Mouse (Mus musculus): ENCODE measurements around the gene Degs1. TPM values are rescaled to one million over a fixed set of nuclear protein-coding genes. Genes with fewer than 3 reads are reported as not detected.

Gene Degs1
- polyA plus RNA-seq, 1 experiment: 4.8 TPM

DNA sequence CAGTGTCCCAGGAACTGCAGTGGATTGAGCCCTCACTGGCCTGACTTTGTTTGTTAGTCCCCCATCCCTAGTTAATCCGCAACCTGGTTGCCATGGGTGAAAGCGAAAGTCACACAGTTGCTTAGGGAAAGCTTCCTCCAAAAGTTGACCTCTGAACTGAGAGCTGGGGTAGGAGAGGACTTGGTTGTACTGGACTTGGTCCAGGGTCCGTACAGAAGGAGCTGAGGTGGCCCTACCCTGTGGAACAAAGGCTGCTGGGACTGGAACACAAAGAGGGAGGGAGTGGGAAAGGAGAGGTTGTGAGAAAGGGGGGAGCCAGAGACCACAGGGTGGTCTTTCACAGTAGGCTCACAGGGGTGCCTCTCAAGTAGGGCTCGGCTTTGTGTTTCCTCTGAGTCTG, 14.3 kb downstream of the Degs1 start:
- Histone ChIP-seq H3K36me3 (ENCODE audit: control insufficient read depth) (peaks cover 11% of the 10 kb centered on the region), H3K27me3 (ENCODE audit: control insufficient read depth) (no peaks in the 10 kb centered on the region), H3K9me3 (ENCODE audit: control insufficient read depth, low read length) (no peaks in the 10 kb centered on the region), H3K4me3 (replicated peaks) (no peak overlapping the region), H3K4me1 (ENCODE audit: control insufficient read depth) (peaks cover 6% of the 10 kb centered on the region)
- TF ChIP-seq GATA1 (IDR thresholded peaks at IDR 0.05; ENCODE audit: low read length) (no peak), TAL1 (IDR thresholded peaks at IDR 0.05; ENCODE audit: low read length) (no peak)

- H3K27me3 ChIP-seq (ENCODE audit: control insufficient read depth): no peaks in the 10 kb centered on the region
These were observed 16.5 kb downstream of the Degs1 start for GRCm38 (mm10) chr1:182266028-182266525.

DNA sequence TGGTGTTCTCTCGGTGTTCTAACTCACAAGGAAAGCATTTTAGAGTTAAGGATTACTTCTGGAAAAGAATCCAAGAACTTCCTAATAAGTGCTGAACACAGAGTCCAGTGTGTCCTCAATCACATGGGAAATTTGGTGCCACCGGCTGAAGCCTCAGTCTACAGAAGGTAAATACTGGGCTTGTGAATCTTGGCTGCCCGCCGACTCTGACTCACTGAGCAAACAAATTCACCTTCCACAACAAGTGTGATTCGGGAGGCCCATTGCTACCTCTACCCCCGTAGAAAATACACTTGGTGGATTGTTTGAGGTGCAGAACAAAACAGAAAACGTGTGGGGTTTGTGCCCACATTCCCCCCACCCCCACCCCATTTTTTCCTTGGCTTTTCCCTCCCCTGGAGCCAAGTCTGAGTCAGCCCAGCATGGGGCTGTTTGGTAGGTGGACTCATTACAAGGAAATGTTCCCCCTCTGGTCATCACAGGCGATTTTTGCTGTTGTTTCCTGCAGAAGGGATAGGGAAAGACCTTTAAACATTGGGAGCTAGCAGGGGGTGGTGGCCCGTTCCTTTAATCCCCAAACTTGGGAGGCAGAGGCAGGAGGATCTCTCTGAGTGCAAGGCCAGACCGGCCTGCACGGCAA, 26.4 kb downstream of the Degs1 start:
- Histone ChIP-seq H3K27me3 (ENCODE audit: control insufficient read depth) (no peaks in the 10 kb centered on the region), H3K9me3 (ENCODE audit: control insufficient read depth, low read length) (no peaks in the 10 kb centered on the region), H3K4me3 (replicated peaks) (no peak overlapping the region), H3K36me3 (ENCODE audit: control insufficient read depth) (no peaks in the 10 kb centered on the region), H3K4me1 (ENCODE audit: control insufficient read depth) (peaks cover 2% of the 10 kb centered on the region; the same call in 1 of the 2 replicates)
- no peak for TF ChIP-seq GATA1 (IDR thresholded peaks at IDR 0.05; ENCODE audit: low read length)
- TF ChIP-seq TAL1 (IDR thresholded peaks at IDR 0.05; ENCODE audit: low read length): no peak

More at GRCm38 (mm10) chr1:182266028-182266525, 16.5 kb downstream of the Degs1 start:
- H3K36me3 ChIP-seq (ENCODE audit: control insufficient read depth): no peaks in the 10 kb centered on the region
- no peaks in the 10 kb centered on the region for H3K9me3 ChIP-seq (ENCODE audit: control insufficient read depth, low read length)
- no peak for TF ChIP-seq GATA1 (IDR thresholded peaks at IDR 0.05; ENCODE audit: low read length)
- no peak for TF ChIP-seq TAL1 (IDR thresholded peaks at IDR 0.05; ENCODE audit: low read length)
- peaks cover 1% of the 10 kb centered on the region; the same call in 1 of the 2 replicates for H3K4me1 ChIP-seq (ENCODE audit: control insufficient read depth)
- no peak overlapping the region for H3K4me3 ChIP-seq (replicated peaks)

- no peak overlapping the region for H3K4me3 ChIP-seq (replicated peaks)
- TF ChIP-seq TAL1 (IDR thresholded peaks at IDR 0.05; ENCODE audit: low read length) (no peak), GATA1 (IDR thresholded peaks at IDR 0.05; ENCODE audit: low read length) (no peak)
These were observed 27.6 kb downstream of the Degs1 start for GRCm38 (mm10) chr1:182255031-182255430.

GRCm38 (mm10) chr1:182254618-182255017, 28.0 kb downstream of the Degs1 start:
- no peak overlapping the region for H3K4me3 ChIP-seq (replicated peaks)
- H3K4me1 ChIP-seq (ENCODE audit: control insufficient read depth): peaks cover 2% of the 10 kb centered on the region; the same call in 1 of the 2 replicates
- TF ChIP-seq TAL1 (IDR thresholded peaks at IDR 0.05; ENCODE audit: low read length) (no peak), GATA1 (IDR thresholded peaks at IDR 0.05; ENCODE audit: low read length) (no peak)
- no peaks in the 10 kb centered on the region for H3K9me3 ChIP-seq (ENCODE audit: control insufficient read depth, low read length)
- no peaks in the 10 kb centered on the region for H3K36me3 ChIP-seq (ENCODE audit: control insufficient read depth)
- H3K27me3 ChIP-seq (ENCODE audit: control insufficient read depth): no peaks in the 10 kb centered on the region

More at GRCm38 (mm10) chr1:182255031-182255430, 27.6 kb downstream of the Degs1 start:
- H3K4me1 ChIP-seq (ENCODE audit: control insufficient read depth): peaks cover 2% of the 10 kb centered on the region; the same call in 1 of the 2 replicates
- H3K27me3 ChIP-seq (ENCODE audit: control insufficient read depth): no peaks in the 10 kb centered on the region
- no peaks in the 10 kb centered on the region for H3K9me3 ChIP-seq (ENCODE audit: control insufficient read depth, low read length)
- no peaks in the 10 kb centered on the region for H3K36me3 ChIP-seq (ENCODE audit: control insufficient read depth)

- Histone ChIP-seq H3K4me1 (ENCODE audit: control insufficient read depth) (peaks cover 2% of the 10 kb centered on the region; the same call in 1 of the 2 replicates), H3K4me3 (replicated peaks) (no peak overlapping the region), H3K36me3 (ENCODE audit: control insufficient read depth) (no peaks in the 10 kb centered on the region), H3K27me3 (ENCODE audit: control insufficient read depth) (no peaks in the 10 kb centered on the region), H3K9me3 (ENCODE audit: control insufficient read depth, low read length) (no peaks in the 10 kb centered on the region)
- TF ChIP-seq TAL1 (IDR thresholded peaks at IDR 0.05; ENCODE audit: low read length): no peak
- no peak for TF ChIP-seq GATA1 (IDR thresholded peaks at IDR 0.05; ENCODE audit: low read length)
These were observed 28.7 kb downstream of the Degs1 start for GRCm38 (mm10) chr1:182253756-182254534.

DNA sequence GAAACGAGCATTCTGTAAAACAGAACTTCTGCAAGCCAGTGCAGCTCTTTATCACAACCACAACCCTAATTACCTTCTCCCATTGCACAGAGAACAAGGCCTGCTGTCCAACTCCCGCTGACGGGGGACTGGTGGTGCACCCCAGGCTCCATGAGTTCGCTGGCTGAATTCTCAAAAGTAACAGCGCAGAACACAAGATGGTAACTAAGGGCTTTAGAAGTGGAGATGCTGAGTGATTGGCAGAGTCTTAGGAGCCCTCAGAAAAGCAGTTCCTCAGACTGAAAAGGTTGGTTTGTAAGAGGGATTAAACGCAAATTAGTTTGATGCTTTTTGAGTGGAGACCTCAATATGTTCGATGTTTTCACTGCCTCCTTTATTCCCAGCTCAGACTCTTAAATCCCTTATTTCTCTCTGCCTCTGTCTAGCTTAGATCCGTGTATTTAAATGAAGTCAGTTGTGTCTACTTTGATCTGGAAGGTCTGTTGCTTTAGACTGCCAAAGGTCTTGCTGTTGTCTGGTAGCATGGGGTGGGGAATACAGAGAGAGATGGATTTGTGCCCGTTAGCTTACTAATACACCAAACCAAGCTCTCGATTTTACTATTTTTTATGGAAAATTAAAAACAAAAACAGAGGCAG, 30.0 kb downstream of the Degs1 start:
- TF ChIP-seq GATA1 (IDR thresholded peaks at IDR 0.05; ENCODE audit: low read length): no peak
- TF ChIP-seq TAL1 (IDR thresholded peaks at IDR 0.05; ENCODE audit: low read length): no peak
- no peaks in the 10 kb centered on the region for H3K9me3 ChIP-seq (ENCODE audit: control insufficient read depth, low read length)
- no peaks in the 10 kb centered on the region for H3K36me3 ChIP-seq (ENCODE audit: control insufficient read depth)
- H3K27me3 ChIP-seq (ENCODE audit: control insufficient read depth): no peaks in the 10 kb centered on the region
- no peak overlapping the region for H3K4me3 ChIP-seq (replicated peaks)
- peaks cover 2% of the 10 kb centered on the region; the same call in 1 of the 2 replicates for H3K4me1 ChIP-seq (ENCODE audit: control insufficient read depth)

GRCm38 (mm10) chr1:182250734-182251133, 31.9 kb downstream of the Degs1 start:
- Histone ChIP-seq H3K27me3 (ENCODE audit: control insufficient read depth) (no peaks in the 10 kb centered on the region), H3K4me1 (ENCODE audit: control insufficient read depth) (no peaks in the 10 kb centered on the region), H3K4me3 (replicated peaks) (no peak overlapping the region), H3K9me3 (ENCODE audit: control insufficient read depth, low read length) (no peaks in the 10 kb centered on the region), H3K36me3 (ENCODE audit: control insufficient read depth) (no peaks in the 10 kb centered on the region)
- TF ChIP-seq GATA1 (IDR thresholded peaks at IDR 0.05; ENCODE audit: low read length) (no peak), TAL1 (IDR thresholded peaks at IDR 0.05; ENCODE audit: low read length) (no peak)

DNA sequence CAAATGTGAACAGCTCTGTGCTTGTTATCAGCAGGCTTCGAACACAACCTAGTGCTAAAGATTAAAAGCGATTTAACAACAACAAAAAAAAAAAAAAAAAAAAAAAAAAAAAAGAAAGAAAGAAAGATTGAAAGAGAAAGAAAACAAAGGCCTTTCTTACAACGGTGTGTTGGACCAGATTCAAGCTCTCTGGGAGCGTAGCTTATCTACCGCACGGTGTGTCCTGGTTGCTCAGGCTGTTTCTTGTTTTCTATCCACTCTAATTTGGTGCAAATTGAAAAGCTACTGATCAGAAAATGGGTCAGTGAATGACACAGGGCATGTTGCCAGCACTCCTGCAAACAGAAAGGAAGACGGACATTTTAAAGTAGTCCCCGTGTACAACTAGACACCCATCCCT, 33.3 kb downstream of the Degs1 start:
- no peaks in the 10 kb centered on the region for H3K4me1 ChIP-seq (ENCODE audit: control insufficient read depth)
- H3K9me3 ChIP-seq (ENCODE audit: control insufficient read depth, low read length): no peaks in the 10 kb centered on the region
- H3K4me3 ChIP-seq (replicated peaks): no peak overlapping the region
- no peaks in the 10 kb centered on the region for H3K27me3 ChIP-seq (ENCODE audit: control insufficient read depth)
- no peaks in the 10 kb centered on the region for H3K36me3 ChIP-seq (ENCODE audit: control insufficient read depth)
- TF ChIP-seq GATA1 (IDR thresholded peaks at IDR 0.05; ENCODE audit: low read length): no peak
- no peak for TF ChIP-seq TAL1 (IDR thresholded peaks at IDR 0.05; ENCODE audit: low read length)
